Mouse (Mus musculus) heart, adult 9 months (tissue): ENCODE data around the gene Ube4b.

Experiments
- DNase-seq, 2 experiments: peaks; one replicate each; pipeline ENCODE4 v3.0.0; 2022; ENCODE audit warnings: low spot score in 2 of 2

Gene Ube4b

DNA sequence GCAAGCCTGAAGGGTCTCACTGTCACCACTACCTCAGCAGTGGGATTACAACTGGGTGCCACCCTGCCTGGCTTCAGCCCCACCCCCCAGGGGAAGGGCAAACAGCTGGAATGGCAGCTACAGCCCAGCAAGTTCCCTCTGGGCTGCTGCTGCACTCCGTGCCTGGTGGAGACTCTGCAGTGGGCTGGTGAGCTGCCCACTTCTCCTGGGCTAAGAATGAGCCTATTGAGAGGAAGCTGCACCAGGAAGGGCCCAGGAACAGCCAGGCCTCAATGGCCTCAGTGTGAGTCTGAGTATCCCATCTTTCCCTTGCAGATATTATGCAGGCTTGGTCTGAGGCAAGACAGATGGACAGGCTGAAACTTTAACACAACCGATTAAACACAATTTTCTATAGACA is 88.4 kb downstream of the Ube4b start:
- no peak for DNase-seq

DNA sequence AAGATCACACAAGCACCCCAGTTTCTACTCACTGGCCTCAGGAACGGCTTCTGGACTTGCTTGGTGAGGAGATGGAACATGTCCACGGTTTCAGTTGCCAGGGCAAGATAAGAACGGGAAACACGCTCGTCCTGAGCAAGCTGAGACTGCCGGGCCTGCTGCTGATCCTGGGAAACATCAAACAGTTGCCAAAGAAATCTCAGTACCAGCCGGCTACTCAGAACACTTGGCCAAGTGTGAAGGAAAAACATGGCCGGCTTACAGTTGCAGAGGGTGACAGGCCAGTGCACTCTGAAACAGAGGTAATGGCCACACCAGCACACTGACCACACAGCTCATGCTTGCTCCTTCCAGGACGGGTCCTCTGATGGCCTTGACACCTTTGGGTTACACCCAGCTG is 89.2 kb downstream of the Ube4b start:
- peak; percentile 53 to 58 for DNase-seq

DNA sequence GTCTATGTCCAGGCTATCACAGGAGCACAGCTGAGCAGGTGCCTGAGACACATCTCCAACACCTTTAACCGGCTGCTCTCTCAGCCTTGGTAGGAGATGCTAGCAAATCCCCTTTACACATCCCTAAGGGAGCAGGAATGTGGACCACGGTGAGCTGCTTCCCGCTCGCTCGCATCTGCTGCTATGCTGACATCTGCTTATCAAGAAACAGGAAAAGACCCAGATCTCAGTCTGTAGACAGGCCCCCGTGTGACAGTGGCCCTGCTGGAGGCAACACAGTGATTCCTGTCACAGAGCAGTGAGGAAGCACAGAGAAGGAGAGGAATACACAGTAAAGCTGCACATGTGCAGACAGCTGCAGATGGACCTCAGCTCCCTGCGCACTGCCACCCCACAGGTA is 90.2 kb downstream of the Ube4b start:
- no peak for DNase-seq

DNA sequence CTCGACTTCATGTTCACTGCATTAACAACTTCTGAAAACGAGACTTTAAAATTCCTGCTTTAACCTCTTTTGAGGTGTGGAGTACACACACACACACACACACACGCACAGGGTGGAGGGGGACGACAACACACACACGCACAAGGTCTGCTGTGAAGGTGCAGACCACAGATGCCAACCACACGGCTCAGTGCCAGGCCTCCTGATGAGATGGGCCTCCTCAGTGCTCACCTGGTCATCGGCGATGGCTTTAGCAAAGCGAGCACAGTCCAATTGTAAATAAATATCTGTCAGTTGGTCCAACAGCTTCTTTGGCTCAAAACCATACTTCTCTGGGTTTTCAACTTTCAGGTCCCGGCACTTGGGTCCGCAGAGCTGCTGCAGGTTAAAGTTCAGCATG is 91.7 kb downstream of the Ube4b start:
- DNase-seq, result no peak

DNA sequence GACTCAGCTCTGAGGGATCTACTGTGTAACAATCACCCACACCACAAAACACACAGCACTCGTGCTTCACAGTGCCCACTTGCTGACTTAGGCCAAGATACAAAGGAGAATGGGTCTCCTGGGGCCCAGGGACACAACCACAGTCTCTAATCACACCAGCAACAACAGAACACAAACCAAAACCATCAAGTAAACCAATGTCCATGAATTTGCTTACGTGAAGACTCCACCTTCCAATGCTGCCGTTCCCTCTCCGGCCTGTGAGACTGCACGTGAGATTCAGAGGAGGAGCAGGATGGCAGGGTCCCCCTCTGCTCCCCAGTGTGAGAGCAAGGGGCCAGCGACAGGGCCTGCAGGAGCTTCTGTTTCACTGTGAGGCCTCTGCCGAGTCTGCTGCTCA is 93.8 kb downstream of the Ube4b start:
- DNase-seq, result no peak

DNA sequence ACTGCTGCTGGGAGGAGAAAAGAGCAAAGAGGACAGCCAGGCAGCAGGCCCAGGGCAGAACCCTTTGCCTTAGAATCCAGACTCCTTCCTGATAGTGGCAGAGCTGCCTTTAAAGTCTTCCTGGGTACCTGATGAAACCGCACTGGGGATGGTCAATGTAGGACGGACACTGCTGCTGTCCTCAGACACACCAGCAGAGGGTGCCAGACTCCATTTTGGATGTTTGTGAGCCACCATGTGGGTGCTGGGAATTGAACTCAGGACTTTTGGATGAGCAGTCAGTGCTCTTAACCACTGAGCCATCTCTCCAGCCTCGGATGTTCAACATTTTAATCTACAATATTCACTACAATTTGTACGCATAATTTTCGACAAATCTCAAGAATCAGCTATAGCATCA is 96.1 kb downstream of the Ube4b start:
- no peak for DNase-seq

DNA sequence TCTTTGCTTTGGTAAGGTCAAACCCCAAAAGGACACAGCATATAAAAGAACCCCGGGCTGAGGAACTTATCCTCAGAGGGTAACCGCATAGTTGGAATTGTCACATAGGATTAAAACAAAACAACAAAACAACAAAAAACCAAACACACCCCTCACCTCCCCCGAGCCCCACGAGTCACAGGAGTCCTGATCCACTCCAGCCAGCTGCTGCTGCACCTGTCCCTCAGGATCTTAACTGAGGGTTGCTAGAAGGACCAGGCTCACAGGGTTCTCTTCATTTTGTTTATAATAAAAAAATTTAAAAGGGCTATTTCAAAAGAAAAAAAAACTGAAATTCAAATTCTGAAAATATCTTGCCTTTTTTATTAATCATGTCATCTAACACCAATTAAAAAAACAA is 97.8 kb downstream of the Ube4b start:
- no peak for DNase-seq

DNA sequence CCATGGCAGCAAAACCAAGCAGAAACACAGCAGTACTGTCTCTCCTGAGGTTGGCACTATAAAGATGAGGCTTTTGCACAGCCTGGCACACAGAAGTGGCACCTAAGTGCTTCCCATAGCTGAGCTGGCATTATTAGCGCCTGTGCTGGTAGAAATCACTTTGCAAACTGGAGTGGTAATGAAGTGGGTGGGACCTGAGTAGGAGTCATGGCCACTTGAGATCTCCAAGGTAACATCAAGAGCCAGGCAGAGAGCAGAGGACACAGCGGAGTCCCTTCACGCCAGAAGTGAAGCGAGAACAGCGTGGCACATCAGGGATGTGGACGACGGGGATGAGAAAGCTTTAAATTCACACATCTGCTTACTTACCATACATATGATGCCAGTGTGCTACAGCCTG is 99.3 kb downstream of the Ube4b start:
- no peak for DNase-seq

DNA sequence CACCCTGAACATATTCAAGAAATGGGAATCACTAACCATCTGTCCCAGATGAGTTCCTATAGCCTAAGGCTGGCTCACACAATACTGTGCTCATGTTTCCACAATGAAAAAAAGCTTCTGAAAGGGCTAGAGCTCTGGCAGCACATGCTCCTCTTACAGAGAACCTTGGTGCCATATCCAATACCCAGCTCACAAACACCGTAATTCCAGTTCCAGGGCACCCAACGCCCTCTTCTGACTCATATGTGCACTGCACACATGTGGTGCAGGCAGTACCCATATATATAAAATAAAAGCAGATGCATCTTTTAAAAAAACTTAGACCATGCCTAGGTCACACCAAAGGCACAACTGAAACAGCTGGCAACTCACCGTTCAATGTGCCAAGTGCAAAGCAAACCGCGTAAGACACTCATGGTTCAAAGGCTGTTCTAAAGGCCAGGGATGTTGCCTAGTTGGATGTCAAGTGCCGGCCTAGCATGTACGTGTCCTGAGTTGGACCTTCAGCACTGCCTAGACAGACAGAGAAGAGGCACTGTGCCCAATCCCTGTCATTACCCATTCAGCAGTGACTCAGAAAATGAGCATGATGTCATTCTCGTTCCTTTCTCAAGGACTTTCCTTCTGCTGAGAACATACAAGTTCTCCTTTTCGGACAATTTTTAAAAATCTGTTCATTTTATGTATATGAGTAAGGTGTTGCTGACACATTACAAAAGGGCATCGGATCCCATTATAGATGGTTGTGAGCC is 101.0 kb downstream of the Ube4b start:
- peak; percentile 51 to 71 for DNase-seq

DNA sequence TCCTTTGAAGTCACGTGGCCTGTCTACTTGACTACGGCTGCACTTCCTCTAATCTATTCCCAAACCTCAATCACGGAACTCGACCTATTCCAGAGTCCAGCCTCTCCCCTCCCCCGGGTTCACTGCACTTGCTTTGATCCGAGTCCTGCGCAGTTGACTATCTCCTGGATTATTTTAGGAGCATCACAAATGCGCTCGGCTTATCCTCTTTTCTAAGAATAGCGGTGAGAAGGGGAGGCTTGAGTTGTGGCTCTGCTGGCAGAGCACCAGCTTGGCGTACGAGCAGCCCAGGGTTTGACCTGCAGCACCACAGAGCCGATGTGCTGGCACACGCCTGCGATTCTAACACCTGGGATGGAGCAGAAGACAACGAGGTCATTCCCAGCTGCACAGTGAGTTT is 102.8 kb downstream of the Ube4b start:
- DNase-seq, result peak; percentile 72 to 85

DNA sequence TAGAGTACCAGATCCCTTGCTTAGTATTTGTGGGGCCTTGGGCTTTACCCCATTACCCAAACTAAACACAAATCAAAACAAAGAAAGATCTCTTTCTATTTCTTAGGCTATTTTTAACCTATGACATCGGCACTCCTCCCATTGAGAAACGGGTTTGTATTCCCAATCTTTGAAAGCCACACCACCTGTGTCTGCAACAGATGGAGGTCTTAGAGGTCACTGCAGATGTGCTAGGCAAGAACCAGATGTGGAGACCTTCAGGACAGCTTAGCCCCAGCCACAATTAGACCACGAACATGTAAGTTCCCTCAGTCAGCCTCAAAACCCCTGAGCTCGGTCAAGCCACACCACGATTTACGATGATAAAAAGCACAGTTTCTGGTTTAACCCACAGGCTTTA is 103.8 kb downstream of the Ube4b start:
- DNase-seq, result no peak

DNA sequence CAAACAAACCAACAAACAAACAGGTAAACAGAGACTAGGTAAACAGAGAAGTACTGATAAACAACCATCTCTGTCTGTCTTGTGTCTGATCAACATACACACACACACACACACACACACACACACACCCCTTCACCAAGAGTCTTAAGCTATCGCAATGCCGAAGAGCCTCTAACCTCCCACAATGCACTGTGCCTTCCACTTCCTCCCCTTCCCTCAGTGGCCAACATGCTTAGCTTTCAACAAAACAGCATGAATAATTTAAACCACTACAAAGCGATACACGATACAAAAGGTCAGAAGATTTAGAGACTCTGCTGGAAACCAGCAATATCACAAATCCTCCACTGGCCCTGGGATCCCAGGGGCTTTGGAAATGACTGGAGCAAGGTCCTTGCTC is 104.3 kb downstream of the Ube4b start:
- no peak for DNase-seq

DNA sequence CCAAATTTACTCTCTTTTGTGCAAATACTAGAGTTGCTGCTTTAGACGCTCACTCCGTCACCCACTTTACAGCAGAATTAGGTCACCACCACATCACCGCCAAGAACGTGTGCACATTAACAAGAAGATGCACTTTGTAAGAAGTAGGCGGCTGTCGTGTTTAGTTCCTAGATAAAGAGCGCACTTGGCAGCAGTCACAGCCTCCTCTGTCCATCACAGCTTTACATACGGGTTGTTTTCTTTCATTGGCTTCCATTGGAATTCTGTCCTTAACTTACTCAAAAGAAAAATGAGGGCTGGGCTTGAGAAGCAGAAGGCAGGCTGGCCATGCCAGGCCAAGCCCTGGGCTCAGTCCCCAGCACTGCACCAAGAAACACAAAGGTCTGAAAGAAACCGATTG is 107.5 kb downstream of the Ube4b start:
- no peak for DNase-seq

DNA sequence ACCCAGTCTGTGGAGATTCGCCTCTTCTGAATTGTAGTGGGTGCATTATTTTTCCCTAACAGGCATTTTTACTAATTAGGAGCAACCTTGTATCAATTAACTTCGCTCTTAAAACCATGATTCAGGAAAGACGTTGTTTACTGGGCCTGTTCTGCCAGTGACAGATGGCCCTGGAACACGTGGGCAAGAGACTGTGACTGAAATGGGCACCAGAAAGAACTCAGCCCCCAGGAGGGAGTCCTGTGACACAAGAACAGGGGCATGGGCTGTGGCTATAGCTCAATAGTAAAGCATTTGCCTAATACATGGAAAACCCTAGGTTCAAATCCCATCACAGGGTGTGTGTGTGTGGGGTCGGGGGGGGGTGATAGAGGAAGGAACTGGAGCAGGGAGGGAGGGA is 109.2 kb downstream of the Ube4b start:
- DNase-seq, result no peak

DNA sequence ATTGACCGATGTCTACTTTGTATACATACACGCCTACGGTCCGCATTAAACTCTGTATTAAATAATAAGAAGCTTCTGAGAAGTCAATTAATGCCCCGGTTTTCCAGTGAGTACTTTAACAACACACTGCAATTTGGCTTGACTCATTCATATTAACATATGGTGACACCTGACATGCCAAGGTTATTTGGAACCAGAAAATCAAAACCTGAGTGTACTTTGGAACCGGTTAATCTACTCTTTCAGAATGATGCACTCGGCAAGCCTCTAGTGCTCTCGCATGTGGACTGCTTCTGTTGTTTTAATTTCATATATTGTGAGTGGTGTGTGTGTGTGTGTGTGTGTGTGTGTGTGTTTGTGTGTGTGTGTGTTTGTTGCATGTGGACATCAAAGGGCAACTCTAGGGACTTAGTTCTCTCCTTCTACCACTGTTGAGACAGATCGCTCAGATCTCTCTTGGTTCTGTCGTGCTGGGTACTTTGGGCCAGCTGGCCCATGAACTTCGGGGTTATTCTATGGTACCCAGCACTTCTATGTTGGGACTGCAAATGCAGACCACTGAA is 112.2 kb downstream of the Ube4b start:
- DNase-seq, result no peak

DNA sequence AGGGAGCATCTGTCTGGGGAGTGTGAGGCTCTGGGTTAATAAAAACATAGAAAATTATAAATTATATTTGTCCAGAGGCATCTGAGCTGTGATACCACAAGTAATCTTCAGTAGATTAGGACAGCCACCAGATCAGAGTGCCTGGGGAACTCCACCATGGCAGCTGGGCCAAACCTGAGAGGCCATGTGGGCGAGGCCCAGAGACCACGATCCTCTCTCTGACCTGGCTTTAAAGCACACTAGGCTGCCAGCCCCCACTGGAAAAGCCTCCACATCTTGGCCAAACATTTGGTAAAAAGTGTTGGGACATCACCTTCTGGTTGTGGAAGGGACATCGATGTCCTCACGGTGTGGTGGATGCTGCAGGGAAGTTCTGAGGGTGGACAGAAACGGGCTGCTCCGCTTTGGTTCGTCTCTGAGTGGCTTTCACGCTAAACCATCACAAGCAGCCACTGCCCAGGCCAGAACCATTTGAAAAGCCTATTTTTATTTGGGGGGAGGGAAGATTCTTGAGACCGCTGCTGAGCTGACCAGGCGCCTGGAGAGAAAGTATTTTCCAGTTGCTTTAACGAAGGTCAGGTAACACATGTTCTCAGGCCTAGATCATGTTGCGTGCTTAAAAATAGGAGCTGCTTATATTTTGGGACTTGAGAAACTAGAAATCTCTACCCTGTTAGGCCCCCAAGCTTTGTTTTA is 112.8 kb downstream of the Ube4b start:
- DNase-seq, result no peak

DNA sequence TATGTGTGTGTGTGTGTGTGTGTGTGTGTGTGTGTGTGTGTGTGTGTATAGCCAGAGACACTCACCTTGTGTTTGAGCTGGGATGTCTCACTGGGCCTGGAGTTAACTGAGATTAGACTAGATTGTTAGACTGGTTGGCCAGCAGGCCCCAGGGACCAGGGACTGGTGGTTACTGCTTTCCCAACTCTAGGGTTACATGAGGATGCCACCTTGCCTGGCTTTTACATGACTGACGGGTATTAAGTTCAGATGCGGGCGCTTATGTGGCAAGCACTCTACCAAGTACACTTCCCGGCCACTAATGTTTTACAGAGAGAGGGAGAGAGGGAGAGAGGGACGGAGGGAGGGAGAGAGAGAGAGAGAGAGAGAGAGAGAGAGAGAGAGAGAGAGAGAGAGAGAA is 114.6 kb downstream of the Ube4b start:
- DNase-seq, result no peak

DNA sequence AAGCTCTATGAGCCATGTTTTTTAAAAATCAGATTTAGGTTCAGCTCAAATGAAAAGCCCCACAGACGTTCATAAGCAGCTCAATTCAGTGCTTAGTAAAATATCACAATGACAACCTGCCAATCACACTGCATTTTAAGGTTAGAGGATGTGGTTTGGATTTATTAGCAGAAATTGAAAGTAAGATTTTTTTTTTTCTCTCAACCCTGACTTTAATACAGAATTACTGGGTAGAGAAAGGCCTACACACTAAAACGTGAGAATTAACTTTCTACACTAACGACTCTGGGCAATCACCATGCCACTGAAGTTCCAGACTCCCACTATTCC is 118.1 kb downstream of the Ube4b start:
- no peak for DNase-seq

DNA sequence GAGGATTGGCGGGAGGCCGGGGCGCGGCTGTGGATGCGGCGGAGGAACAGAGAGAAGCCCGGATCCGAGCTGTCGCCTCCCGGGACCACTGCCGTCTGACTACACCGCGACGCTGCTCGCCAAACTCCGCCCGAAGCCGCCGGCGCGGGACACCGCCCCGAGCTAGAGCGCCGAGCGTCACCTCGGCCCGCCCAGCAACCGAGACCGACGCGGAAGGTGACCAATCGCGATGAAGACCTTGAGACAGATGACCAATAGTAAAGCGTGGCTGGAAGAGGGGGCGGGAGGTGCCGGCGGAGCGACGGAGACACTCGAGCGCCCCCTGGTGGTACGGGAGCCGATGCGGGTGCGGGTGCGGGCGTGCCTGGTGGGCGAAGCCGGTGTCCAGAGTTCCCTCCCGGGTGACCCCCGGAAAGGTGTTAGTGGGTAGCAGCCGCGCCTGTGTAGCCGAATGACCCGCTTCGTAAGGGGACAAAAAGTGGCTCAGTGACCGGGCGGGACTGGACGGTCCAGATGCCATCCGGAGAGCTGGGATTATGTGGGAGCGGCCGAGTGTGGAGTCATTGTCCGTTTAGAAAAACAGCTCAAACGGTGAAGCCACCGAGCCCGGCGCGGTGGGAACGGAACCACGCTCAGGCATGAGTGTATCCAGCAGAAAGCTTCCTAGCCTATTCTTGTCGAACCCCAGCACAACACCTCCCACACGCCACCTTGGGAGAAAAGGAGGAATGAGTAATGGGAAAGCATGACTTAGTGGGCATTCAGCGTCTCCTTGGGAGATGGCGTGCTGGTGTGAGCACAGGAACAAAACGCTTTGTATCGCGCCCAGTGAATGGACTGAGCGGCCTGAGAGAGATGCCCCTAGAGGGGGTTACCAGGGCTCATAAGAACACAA is 118.7 kb downstream of the Ube4b start, which contains the start of gene Kif1b:
Gene Kif1b, minus strand, starts transcription at position 98 of the 895 bp plus-strand sequence.
- DNase-seq, result peak; percentile 98

DNA sequence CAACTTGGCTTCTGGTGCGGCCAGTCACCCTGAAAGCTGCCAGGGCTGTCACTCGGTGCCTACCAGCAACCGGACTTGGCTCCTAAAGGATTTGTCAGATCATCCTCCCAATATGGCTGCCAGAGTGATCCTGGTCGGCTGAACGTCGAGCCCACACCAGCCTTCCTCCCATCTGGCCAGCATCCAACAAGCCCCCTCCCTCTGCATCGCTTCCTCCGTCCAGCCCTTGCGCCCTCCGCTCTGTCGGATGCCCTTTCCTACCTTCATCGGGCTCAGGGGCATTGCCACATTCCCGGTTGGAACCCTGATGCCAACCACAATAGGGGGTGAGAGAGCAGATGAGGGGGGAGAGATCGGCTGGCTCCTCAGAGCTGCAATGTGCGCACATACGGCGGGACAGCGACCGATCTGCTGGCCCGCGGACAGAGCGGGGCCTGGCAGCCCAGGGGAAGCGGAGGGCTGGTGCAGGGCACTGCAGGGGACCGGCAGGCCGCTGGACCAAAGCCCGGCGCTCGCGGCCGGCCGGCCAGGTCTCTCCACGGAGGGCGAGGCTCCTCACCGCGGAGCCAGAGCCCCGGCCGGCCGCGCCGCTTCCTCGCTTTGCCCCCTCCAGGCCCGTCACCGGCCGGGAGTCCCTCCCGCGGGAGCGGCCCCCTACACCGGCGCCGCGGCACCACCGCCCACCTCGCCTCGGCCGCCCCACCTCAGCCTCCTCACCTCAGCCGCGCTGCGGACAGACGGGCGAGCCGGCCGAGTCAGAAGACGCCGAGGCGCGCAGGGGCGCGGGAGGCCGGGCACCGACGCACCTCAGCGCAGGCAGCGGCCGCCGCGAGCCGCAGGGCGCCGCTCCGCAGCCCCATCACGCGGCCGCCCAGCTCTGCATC is 119.6 kb downstream of the Ube4b start:
- DNase-seq, result peak; percentile 82 to 83
